Mouse (Mus musculus) WW6 (cell line): ENCODE measurements at regions not wholly inside any gene's neighbourhood (a gene's known extent, or its start where the extent isn't known, plus 50 kb on each side); places are given as distances from the start of the nearest gene placed in this dataset.

Experiments
- DNase-seq: peaks from one replicate; pipeline ENCODE4 v3.0.0-alpha.2; 2013; ENCODE audit warnings: low read depth, low spot score

- DNase-seq, result no peak
Measured at GRCm38 (mm10) chr11:114439314-114439713, 229.0 kb upstream of the Rpl38 start.

GRCm38 (mm10) chr11:114435788-114436187 is 232.5 kb upstream of the Rpl38 start:
- no peak for DNase-seq

DNA sequence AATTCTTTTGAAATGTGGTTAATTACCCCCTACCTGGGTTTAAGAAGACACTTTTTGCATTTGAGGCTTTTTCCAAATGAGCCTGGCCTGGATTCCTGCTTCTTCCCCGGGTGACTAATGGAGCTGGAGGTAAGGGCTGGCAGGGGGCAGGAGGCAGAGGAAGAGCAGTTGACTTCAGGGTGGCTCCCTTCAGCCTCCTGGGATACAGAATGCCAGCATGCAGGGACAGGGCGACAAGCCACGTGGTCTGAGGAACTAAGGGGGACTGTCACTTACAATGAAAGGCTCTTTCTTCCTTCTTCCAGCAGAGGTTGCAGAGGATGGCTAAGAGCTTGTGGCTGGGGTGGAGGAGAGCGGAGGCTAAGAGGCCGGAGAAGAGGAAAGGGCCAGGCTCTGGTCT is 234.8 kb upstream of the Rpl38 start:
- DNase-seq, result no peak

- DNase-seq, result no peak
Measured at GRCm38 (mm10) chr11:114425447-114425846, 242.9 kb upstream of the Rpl38 start.

- no peak for DNase-seq
Measured at GRCm38 (mm10) chr11:114423322-114423721, 245.0 kb upstream of the Rpl38 start.

DNA sequence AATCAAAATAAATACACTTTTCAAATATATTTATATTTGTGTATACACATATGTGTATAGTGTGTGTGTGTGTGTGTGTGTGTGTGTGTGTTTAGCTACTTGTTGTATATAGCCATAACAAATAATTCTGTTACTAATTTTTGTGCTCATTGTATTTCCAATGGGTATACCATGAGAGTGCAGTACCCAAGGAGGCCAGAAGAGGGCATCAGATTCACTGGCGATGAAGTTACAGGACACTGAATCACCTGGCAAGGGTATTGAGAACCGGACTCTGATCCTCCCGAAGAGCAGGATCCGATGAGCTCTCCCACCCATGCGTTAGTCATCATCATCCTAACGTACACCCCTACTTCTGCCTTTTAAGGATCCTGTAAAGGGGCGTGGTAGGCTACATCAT is 249.3 kb upstream of the Rpl38 start:
- DNase-seq, result peak; percentile 26

- no peak for DNase-seq
Measured at GRCm38 (mm10) chr11:114416168-114416567, 252.2 kb upstream of the Rpl38 start.

DNA sequence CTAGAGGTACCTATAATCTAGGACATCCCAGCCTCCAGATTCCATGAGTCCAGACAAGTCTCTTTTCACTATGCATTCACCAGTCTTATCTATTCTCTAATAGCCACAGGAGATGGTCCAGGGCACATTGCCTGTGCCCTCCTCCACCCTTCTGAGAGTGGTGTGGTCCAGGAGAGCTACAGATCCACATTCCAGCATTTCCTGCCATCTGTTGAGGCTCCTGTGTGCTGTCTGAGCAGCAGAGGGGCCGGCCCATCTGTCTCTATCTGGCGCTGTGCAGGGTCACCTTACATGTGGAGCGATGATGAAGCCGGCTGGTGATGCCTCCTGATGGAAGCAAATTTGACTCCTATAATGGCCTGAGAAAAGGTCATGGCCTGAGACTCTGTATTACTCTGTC is 263.9 kb upstream of the Rpl38 start:
- no peak for DNase-seq

- no peak for DNase-seq
Measured at GRCm38 (mm10) chr11:114402556-114403320, 265.6 kb upstream of the Rpl38 start.

DNA sequence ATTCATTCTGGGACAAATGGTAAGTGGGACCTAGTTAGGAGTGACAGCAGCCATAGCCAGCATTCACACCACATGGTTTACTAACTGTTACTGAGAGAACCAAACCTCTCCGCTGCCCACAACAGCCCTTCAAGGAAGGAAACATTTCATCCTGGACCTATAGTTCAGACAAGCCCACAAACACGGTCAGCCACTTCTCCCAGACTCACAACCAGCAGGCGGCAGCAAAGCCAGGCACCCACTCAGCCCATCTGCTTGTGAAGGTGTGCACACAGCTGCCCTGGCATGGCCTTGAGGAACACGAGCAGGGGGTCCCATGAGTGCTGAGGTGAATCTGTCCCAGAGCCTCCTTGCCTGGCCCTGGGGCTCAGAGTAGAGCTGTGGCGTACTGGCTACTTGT is 267.6 kb upstream of the Rpl38 start:
- DNase-seq, result no peak

- no peak for DNase-seq
Measured at GRCm38 (mm10) chr11:114392161-114392560, 276.2 kb upstream of the Rpl38 start.

GRCm38 (mm10) chr11:114391553-114391952 is 276.8 kb upstream of the Rpl38 start:
- DNase-seq, result no peak

GRCm38 (mm10) chr11:114387091-114387490 is 281.2 kb upstream of the Rpl38 start:
- no peak for DNase-seq

DNA sequence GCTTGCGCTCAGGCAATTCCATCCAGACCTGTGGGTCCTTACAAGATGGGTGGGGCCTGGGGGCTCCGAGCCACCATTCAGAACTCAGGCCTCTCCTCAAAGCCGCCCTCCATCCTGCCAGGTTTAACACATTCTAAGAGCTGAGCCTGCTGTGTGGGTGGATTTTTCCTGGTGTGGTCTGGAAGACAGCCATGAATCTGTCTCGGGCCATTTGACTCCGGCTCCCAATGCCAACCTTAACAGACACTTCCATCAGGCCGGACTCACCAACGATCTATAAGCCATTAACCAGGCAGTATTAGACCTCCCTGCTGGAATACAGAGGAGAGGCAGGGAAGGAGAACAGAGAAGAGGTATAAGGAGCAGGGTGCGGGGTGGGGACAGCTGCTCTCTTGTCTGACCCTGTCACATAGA is 288.9 kb upstream of the Rpl38 start:
- DNase-seq, result no peak

GRCm38 (mm10) chr11:114375921-114376320 is 292.4 kb upstream of the Rpl38 start:
- DNase-seq, result no peak

- no peak for DNase-seq
Measured at GRCm38 (mm10) chr11:114370708-114371107, 297.6 kb upstream of the Rpl38 start.

DNA sequence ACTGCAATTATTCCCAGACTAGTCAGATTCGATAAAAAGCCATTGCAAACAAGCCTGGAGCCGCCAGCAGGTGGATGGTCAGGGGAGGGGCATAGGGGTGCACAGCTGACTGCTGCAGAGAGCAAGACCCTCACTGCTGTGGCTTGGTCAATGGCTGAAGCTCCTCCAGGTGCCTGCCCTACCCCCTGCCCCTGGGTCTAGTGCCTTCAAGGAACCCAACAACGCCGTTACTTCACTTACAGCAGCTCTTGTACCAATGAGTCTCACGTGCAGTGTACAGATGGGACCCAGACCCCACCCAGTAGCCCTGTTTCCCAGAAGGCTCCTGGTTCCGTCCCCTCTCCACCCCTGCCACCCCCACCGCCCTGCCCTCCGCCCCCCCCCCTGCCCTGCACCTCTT is 300.5 kb upstream of the Rpl38 start:
- no peak for DNase-seq

GRCm38 (mm10) chr11:114360946-114361345 is 294.1 kb upstream of the Sdk2 start:
- DNase-seq, result peak; percentile 36

- no peak for DNase-seq
Measured at GRCm38 (mm10) chr11:114360321-114360720, 293.5 kb upstream of the Sdk2 start.

DNA sequence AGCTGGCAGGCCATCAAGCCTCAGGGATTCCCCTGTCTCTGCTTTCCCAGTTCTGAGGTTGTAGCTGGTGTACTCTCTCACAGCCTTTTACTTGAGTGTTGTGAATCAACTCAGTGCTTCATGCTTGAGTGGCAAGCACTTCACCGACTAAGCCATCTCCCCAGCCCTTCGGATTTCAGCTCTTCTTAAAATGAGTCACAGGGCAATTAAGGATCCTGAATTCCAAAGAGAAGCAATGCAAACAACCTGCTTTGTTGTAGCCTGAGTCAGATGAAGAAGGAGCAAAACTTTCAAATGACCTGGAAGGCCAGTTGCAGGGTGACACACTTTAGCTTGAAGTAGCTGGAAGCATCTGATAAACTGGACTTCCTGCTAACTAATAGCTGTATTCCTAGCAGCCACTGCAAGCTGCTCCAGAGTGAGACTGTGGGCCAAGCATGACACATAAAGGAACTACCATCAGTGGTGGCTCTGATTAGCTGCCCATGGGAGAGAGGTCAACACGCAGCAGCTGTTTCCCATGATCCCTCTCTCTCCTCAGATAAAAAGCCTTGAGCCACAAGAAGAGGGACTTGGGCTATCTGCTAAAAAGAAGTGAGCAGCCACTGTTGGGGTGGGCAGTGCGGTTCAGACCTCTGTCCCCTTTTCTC is 285.4 kb upstream of the Sdk2 start:
- DNase-seq, result no peak

DNA sequence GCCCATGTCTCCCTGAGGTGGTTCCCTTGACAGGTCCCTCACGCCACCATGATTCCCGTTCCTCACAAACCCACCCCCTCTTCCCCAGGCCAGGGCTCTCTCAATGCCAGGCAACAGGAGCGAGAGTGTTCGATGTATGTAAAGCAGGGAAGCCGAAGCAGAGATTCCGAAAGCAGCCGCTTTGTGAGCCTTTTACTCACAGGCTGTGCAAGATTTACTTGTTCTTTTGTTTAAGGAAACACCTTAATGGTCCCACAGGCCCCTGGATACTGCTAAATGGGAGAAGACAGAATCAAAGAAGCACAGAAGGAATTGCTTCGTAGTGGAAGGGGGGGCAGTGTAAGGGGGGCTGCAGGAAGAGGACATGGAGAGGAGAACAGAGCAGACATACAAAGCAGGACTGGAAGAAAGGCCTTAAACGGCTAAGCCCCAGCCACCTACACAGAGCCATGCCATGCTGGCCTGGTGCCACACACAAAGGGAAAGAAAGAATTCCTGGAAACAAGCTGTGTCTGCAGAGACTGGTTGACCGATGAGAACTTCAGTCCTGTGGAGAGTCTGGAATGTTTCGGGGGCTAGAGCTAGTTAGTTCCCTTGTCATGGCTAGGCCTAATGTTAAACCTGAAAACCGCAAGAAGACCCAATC is 270.1 kb upstream of the Sdk2 start:
- no peak for DNase-seq

- DNase-seq, result no peak
Measured at GRCm38 (mm10) chr11:114335950-114336838, 269.3 kb upstream of the Sdk2 start.
